Mouse (Mus musculus) spleen, adult 12 weeks (tissue): ENCODE measurements around the gene Mpzl1.

ENCODE experiments used
- DNase-seq: peaks from one replicate; pipeline ENCODE4 v3.0.0; 2022; ENCODE audit warnings: low spot score

Mpzl1 gene

DNA sequence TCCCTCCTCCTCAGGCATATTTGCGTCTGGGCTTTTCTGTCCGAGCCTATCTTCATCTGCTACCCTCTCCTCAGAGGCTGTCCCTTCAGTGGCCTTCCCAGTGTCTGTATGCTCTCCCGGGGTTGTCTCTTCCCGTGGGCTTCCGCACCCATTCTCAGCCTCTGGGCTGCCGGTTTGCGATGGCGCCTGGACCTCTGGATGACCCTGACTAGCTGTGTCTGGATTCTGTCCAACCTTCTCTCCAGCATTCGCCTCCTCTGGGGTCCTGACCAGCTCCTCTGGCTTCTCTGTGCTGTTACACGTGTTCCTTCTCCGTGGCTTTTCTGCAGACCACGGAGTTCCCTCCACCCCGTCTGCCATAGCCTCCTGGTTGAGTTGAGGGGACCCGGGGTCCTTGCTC is 21.1 kb upstream of the Mpzl1 start:
- DNase-seq, result no peak

DNA sequence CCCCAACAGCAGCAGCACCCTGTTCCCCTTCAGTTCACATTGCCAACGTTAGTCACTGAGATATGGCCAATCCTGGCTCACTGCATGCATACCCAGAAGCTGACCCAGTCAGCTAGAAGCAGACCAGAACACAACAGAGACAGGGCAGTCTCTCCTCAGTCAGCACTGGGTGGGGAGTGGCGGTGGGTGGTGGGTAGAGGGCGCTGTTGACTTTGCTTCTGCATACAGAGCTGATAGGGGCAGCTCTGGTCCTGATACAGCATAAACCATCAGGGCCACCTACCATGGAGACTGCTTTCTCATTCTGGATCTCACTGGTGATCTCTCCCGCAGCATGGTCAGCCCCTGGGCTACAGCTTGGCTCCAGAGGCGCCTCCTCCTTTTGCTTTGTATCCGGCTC is 20.7 kb upstream of the Mpzl1 start:
- DNase-seq, result no peak

DNA sequence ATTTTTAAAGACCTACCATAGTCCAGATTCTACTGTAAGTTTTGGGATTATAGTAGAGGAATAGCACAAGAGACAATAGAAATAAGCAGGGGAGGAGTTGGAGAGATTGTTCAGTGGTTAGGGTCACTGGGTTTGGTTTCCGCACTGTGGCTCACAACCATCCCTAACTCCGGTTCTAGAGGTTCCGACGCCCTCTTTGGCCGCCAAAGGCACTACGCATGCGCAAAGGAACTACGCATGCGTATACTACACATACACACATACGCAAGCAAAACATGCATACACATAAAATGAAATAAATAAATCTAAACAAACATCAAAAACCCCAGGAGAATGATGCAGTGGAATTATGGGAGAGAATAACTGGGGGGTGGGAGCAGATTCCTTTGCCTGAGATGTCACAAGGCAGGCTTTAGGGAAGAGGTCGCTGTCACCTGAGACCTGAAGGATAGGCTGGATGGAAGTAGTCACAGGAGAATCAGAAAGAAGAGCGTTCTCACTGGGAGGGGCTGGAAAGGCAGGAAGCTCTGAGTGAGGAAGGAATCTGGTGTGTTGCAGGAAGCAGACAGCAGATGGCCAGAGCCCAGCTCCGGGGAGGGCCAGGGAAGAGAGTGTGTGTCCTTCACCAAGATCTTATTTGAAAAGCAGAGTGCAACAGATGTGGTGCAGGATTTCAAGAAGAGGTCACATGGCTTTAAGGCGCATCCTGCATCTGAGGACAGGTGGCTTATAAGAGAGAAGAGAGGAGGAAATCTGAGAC is 19.0 kb upstream of the Mpzl1 start:
- no peak for DNase-seq

DNA sequence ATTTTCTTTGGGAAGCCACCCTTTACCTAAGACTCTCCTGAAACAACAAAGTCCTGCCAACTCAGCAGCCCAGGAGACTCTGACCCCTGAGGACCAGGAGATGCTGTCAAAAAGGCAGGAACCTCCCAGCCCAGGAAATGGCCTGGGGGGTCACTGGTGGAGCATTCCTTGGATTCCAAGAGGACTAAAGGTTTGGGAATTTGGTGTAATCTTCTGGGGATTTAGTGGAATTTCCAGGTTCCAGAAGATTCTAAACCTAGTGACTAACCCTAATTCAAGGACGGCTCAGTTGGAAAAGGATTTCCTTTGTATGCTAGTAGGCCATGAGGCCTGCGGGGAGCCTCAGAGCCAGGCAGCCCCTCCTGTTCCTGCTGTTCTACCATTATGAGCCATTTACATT is 18.2 kb upstream of the Mpzl1 start:
- DNase-seq, result no peak

DNA sequence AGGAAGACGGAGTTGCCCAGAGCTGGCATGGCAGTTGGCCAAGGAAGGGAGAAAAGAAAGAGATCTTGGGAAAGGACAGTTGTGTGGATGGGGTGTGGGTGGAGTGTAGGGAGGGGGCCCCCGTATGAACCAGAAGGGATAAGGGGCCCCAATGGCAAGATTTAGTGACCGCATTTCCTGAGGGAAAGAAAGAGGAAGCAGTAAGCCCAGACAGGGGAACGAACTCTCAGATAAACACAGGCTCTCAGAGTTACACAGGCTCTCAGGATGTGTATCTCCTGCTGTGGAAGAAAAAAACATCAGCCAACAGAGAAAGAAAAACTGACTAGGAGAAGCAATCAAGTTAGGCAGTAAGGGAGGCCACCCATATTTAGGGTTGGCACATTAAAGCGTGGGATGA is 16.8 kb upstream of the Mpzl1 start:
- no peak for DNase-seq

DNA sequence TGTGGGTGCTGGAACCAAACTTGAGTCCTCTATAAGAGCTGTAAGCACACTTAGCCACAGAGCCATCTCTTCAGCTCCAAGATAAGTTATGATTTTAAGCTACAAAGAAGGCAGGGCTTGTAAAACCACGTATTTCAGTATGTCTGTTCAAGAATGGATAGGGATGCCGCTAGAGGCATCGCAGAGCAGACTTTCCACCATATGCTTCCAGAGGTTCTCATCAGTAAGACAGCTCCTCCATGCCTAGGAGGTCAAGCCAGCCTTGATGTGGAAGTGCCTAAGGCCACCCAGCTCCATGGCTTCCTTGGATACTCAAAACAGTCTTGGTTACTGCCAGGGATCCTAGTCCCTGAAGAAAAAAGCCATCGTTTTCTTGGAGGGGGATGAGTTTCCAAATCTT is 10.8 kb upstream of the Mpzl1 start:
- no peak for DNase-seq

DNA sequence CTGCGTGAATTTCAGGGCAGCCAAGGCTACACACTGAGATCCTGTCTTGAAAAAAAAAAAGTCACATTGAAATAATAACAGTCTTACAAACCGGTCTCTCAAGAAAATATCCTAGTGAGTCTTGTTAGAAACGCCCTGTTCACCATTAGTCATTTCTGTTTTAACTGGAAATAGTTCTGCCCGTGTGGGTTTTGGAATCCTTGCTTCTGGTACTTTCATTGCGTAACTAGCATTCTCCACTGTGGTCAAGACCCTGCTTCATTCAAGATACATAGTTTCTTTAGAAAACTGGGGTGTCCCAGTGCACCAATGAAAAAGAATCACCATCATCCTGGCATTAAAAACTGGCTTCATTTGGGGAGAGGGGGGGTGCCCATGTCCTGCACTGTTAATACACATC is 9.4 kb upstream of the Mpzl1 start:
- no peak for DNase-seq

DNA sequence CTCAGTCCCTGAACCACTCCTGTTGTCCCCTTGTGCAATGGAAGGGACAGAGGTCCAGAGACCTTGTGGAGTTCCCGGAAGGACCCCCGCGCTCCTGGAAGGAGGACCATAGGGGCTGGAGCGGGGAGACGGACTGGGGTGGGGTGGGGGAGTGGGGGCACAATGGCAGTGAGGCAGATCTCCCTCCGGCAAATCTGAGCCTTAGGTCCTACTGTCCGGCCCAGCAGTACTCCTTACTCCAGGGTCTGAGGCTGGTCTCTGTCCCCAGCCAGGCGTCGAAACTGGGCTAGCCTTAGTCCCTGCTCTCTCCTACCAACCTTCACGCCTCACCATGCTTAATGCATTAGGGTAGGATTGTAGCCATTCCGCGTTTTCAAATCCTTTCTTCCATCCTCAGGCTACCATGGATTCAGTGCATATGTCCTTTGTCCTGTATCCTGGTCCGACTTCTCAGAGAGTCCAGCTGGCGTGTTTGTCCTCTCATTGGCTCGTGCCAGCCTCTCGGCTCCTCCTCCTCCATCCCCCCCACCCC is 8.5 kb upstream of the Mpzl1 start:
- DNase-seq, result no peak

DNA sequence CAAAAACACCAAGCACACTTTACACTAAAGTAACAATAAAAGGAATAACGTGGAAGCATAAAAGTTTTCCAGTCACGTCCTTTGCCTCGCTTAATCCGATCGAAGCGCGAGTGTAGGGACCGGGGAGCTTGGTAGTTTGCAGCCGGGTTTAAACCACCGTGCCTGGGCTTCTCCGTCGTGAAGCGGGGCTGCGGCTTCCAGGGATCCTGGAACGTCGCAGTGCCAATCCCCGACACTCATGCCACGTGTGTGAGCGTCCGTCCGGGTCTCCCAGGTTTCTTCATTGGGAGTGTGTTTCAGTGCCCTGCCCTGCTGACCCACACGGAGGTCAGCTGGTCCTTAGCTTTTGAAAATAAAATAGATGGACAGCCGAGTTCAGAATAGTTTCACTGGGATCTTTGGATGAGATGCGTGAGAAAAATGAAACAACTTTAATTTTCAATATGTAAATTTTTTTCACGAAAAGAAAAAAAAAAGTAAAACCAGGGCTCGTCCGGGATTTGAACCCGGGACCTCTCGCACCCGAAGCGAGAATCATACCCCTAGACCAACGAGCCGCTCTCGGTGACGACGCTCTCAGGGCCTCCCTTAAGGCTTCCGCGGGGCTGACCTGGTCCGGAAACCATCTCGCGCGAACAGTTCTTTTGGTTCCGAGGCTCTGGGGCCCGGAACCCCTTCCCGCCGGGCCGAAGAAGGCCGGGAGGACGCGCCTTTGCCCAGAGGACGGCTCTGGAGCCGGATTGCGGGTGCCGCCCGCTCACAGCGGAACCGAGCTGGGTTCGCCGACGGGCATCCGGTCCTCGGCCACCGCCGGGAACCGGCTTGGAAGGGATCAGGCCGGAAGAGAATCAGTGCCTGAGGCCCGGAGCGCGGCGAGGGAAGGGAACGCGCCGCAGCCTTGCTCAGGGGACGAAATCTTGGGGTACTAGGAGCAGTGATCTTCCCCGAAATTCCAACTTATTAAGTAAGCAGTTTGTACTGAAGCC is 7.7 kb upstream of the Mpzl1 start:
- DNase-seq, result peak; percentile 85

DNA sequence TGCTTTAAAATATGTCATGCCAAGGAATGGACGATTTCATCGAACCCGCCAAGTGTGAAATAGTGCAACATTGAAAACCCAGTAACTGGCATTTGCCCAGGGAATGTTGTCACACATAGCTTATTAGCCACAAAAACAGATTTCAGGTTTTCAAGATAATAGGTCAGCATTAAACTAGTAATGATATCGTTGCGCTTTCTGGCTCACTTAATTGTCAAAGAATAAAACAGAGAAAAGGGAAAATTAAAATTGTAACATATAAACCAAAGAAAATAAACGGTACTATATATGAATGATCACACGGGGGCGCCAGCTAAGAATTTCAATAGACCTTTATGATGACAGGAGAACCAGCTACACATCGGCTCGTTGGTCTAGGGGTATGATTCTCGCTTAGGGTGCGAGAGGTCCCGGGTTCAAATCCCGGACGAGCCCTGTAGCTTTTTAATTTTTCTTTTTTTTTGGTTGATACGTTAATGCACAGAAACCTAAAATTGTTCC is 7.0 kb upstream of the Mpzl1 start:
- DNase-seq, result peak; percentile 70

DNA sequence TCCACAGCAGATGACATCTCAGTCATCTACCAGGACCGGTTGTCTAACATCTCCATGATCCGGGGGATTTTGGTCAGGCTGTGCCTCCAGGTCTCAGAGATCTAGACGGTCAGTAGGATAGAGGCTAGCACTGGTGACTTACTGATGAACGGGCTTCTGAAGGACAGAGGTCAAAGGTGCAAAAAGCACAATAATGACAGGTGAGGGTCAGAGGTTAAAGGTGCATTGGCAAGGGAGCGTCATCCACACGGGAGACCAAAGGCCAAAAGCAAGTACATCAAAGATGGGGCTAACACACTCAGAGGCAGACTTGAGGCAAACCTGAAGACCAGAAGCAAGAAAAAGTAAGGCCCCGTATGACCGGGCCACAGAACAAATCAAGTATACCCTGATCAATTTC is 2.0 kb upstream of the Mpzl1 start:
- DNase-seq, result no peak

DNA sequence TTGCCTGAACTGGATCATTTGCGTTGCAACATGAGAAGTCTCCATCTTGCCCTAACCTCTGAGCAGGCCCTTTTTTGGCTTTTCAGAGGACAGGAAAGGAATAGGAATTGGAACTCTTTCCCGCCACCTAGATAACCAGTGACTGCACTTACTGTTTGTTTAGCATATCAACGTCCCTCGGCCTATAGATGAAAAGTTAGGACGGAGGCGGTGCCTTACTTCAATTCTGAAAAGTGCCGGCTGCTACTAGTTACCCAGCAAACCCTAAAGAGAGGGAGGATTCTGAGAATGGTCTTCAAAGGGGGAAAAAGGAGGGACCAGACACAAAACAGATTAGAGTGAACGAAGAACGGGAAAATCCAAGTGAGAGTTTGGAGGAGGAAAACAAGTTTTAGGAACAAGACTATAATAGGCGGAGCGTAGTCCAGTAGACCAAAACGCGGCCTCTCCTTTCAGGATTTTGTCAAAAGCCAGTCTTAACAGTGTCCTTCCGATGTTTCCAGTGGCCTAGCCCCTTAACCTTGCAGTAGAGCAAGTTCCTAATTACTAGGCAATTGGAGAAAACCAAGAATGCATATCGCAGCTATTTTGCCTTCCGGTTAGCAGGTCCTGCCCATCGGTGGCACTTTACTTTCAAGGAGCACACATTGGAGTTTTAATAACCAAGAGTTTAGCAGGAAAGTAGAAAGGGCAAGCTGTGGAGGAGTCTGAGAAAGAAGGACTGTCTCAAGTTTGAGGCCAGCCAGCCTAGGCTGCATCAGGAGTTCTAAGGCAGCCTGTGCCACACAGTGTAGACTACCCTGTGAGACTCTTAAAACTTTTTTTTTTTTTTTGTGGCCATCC is 938 bp upstream of the Mpzl1 start:
- no peak for DNase-seq

DNA sequence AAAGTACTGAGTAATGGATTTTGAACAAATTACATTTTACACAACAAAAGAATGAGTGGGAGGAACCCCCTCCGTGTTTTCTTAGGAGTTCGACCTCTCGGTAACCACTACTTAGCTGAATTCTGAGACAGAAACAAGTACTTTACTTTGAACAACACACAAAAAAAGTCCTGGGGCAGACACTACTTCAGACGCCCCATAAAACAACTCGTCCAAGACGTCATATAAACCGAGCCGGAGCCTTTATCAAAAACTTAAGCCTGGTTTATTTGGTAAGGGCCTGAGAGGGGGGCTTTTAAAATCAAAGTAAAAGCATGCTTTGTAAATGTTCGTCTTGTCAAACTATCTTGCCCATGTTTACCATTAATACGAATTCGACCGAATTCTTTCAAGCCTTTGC is 993 bp downstream of the Mpzl1 start:
- no peak for DNase-seq

DNA sequence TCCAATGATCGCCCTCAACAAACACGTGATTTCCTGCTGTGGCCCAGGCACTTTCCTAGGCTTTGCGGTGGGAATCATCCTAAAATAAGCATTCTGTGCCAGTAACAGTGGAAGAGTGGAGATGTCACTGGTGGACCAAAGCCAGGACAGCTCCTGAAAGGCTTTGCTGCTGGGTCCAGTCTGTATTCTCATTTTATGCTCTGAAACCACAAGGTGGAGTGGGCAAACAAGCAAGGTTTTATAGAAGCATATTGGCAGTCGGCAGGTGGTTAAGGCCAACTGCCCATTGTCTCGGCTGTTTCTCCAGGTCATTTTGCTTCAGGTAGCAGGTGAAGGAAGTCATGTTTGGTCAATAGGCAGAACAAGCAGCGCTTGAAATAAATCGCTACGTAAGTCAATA is 3.2 kb downstream of the Mpzl1 start:
- DNase-seq, result no peak

DNA sequence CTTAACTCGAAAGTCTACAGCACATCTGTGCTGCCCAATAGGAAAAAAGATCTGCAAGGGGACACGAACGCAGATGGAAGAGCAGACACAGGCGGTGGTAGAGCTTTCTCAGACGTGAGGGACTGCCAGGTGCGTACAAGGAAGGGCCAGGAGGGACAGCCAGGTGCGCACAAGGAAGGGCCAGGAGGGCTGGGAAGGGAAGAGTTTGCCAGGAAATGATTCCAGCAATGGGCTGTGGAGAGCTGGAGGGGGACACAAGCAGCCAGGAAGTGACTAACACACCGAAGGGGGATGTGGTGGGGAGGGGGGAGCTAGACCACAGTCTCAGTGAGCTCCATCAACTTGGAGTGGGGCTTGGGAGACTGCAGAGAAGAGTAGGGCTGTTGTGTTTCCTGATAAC is 4.4 kb downstream of the Mpzl1 start:
- DNase-seq, result no peak

DNA sequence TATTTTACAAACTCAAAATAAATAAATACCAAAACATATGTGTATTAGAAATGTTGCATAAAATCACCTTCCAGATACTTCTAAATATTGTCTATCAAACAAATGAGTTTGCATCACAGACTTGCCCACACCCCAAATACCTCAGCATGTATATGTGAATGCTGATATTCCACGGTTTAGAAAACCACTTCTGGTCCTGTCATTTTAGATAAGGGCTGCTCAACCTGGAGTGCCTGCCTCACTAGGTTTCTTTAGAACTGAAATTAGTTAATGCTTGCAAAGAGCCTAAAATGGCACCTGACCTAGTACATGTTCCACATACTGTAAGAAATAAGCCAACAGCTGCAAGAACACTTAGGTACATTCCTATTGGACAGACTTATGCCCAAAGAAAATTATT is 5.7 kb downstream of the Mpzl1 start:
- no peak for DNase-seq

DNA sequence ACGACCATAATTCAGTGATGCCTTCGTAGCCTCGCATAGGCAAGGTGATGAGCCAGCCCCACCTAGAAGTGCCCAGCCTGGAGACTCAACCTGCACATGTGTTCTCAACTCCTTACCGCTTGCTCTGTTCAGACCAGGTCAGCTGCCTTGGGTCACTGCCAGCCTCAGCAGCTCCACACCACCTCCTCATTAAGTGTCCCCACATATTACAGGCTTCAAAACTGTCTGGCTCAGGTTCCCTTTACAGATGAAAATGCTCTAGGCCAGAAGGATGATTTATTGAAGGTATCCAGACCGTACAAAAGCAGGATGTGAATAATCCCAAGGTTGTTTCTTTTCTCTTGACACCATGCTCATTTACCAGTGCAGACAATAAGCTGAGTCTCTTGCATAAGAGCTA is 8.4 kb downstream of the Mpzl1 start:
- no peak for DNase-seq

DNA sequence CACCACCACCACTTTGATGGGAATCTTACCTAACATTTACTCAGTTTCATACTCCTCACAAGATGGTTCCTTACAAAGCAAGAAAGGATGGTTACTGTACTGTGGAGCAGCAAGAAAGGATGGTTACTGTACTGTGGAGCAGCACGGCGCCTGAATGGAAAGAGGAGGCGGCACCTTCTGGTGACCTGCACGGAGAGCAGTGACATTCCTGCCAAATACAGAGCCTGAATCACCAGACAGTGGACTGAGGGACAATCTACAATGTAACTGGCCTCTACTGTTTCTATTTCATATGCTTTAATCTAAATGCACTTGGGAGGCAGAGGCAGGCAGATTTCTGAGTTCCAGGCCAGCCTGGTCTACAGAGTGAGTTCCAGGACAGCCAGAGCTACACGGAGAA is 9.3 kb downstream of the Mpzl1 start:
- DNase-seq, result no peak

DNA sequence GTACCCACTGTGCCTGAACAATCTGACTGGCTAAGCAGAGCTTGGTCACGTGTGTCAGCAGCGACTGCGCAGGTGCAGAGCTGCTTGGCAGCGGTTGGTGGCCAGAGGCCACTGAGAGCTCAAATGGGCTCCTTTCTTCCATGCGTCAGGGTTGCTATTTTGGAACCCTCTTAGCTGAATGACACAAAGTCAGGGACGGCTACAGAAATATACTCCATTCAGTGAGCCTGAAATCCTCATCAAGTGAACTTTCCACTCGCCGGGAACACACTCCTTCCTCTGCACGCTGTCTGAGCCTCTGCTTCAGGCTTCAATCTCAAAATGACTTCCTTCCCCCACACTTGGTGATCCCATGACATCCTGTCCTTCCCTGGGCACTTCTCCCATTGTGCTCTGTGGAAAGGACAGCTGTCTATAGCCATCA is 16.1 kb downstream of the Mpzl1 start:
- no peak for DNase-seq

DNA sequence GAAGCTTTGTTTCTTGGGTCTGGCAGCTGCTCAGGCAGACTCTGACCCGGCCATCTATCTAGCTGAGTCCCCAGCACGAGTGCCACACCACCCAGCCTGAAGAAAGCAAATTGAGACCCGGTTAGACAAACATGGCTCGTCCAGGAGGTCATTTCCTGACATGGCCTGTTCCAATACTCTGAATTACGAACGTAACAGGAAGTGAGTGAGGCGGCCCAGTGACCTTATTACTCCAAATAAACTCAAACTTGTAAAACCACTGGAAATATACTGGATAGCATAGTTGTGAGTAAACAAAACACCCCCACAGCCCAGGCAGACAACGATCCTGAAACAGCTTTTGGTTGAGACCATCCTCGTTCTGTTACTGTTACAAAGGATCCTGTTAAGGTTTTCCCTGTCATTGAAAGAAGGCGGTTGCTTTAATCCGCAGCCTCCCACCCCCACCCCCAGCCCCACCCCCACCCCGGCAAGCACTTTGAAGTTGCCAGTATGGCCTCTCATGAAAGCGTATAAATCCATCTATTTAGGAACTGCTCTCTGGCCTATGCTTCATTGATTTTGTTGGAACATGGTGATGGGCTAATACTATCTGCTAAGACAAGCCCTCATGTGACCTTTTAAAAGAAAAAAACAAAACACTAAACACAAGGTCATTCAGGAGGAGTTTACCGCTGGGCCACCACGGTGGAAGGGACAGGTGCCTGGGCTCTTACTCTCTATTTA is 17.0 kb downstream of the Mpzl1 start:
- no peak for DNase-seq

DNA sequence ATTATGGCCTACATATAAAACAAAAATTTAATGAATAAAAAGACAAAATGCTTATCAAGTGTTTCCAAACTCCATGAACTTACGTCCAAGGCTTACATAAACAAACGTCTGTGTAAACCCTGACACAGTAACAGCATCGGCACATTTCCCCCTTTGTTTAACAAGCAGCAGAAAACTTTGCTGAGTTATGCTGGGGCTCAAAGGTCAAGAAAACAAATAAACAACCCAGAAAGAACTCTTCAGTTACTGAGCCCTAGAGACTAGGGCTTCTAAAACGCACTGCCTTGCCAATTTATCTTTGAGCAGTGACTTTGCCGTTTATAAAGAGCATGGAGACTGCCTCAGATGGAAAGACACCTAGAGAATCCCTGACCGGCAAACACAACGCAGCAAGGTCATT is 17.7 kb downstream of the Mpzl1 start:
- no peak for DNase-seq
